Mouse (Mus musculus): ENCODE results near the gene Kcne2.

- TF ChIP-seq GATA1 (IDR thresholded peaks at IDR 0.05; ENCODE audit: borderline replicate concordance, low read length): no peak
- no peak for TF ChIP-seq FLI1 (IDR thresholded peaks at IDR 0.05; ENCODE audit: low read length)
These were observed 9.5 kb upstream of the Kcne2 start for GRCm38 (mm10) chr16:92282671-92283070.

All from megakaryocyte, embryonic 14.5 days (primary cell).